Mouse (Mus musculus) neural tube, embryonic 14.5 days (tissue): Measurements from ENCODE around the gene Rorb. TPM values are rescaled to one million over a fixed set of nuclear protein-coding genes. Genes with fewer than 3 reads are reported as not detected.

Source experiments
- ATAC-seq: fragments of 200-750 bp; cut with Nextera tagmentation; 2 replicates; pipeline ENCODE4 v1.8.0; 2017; ENCODE audit warnings: low read depth, mild to moderate bottlenecking, moderate TSS enrichment, moderate library complexity
- H3K27ac ChIP-seq: fragments of 300-500 bp; sonication (generic); 2 replicates; pipeline ENCODE4 v1.5.1; 2014; ENCODE audit warnings: low read depth, mild to moderate bottlenecking, control low read depth, low read length, moderate library complexity, mixed read lengths
- H3K27me3 ChIP-seq: fragments of 300-500 bp; sonication (generic); 2 replicates; pipeline ENCODE4 v1.6.1; 2014; ENCODE audit warnings: low read length; ENCODE audit not compliant: control insufficient read depth, insufficient read depth
- H3K36me3 ChIP-seq: fragments of 300-500 bp; sonication (generic); 2 replicates; pipeline ENCODE4 v1.6.1; 2014; ENCODE audit warnings: low read length, mixed read lengths; ENCODE audit not compliant: control insufficient read depth, insufficient read depth
- H3K4me1 ChIP-seq: fragments of 300-500 bp; sonication (generic); 2 replicates; pipeline ENCODE4 v1.6.1; 2014; ENCODE audit warnings: low read length; ENCODE audit not compliant: control insufficient read depth, insufficient read depth
- H3K4me2 ChIP-seq: fragments of 300-500 bp; sonication (generic); 2 replicates; pipeline ENCODE4 v1.6.1; 2014; ENCODE audit warnings: mild to moderate bottlenecking, low read depth, low read length, control low read depth
- H3K4me3 ChIP-seq: fragments of 300-500 bp; sonication (generic); 2 replicates; pipeline ENCODE4 v1.5.1; 2014; ENCODE audit warnings: low read depth, low read length, control low read depth, mixed read lengths
- H3K9ac ChIP-seq: fragments of 300-500 bp; sonication (generic); replicated peaks from 2 replicates; pipeline ENCODE4 v1.6.1; 2014; ENCODE audit warnings: low read depth, mild to moderate bottlenecking, control low read depth, low read length, mixed read lengths
- H3K9me3 ChIP-seq: fragments of 300-500 bp; sonication (generic); 2 replicates; pipeline ENCODE4 v1.6.1; 2016; ENCODE audit warnings: low read length; ENCODE audit not compliant: control insufficient read depth
- WGBS: fragments of 180-500 bp; shearing (Covaris S2); extraction: QIAGEN DNeasy Blood & Tissue Kit; methylation state at CpG from one replicate; pipeline ENCODE4 v1.1.7; 2014; 5-methylcytosine and 5-hydroxymethylcytosine counted together
- polyA plus RNA-seq: library from polyadenylated mRNA; unstranded; fragments of >200 nt; fragmentation: Nextera tagmentation; extraction: Ambion mirVana; gene quantifications from 2 replicates; pipeline ENCODE4 v1.2.1, GENCODE M21; 2014

Rorb gene
- polyA plus RNA-seq, 1 experiment from 2014 or later: 21.9 TPM

- H3K9me3 ChIP-seq: no peaks in the 10 kb centered on the region
- 9% methylated on average over 13 of the region's 13 CpGs for WGBS
- peak overlapping the region; percentile 46 for H3K9ac ChIP-seq
- peaks cover 3% of the 10 kb centered on the region; the same call in 1 of the 2 replicates for H3K4me1 ChIP-seq
- peak overlapping the region; percentile 70; the same call in 1 of the 2 replicates for H3K27ac ChIP-seq
- peak overlapping the region; percentile 27 for H3K4me3 ChIP-seq
- H3K4me2 ChIP-seq: peak overlapping the region; percentile 54
- peak; percentile 79 for ATAC-seq
- no peaks in the 10 kb centered on the region for H3K36me3 ChIP-seq
- no peaks in the 10 kb centered on the region for H3K27me3 ChIP-seq
These were observed 222.4 kb downstream of the Rorb start for GRCm38 (mm10) chr19:18888491-18889116.

DNA sequence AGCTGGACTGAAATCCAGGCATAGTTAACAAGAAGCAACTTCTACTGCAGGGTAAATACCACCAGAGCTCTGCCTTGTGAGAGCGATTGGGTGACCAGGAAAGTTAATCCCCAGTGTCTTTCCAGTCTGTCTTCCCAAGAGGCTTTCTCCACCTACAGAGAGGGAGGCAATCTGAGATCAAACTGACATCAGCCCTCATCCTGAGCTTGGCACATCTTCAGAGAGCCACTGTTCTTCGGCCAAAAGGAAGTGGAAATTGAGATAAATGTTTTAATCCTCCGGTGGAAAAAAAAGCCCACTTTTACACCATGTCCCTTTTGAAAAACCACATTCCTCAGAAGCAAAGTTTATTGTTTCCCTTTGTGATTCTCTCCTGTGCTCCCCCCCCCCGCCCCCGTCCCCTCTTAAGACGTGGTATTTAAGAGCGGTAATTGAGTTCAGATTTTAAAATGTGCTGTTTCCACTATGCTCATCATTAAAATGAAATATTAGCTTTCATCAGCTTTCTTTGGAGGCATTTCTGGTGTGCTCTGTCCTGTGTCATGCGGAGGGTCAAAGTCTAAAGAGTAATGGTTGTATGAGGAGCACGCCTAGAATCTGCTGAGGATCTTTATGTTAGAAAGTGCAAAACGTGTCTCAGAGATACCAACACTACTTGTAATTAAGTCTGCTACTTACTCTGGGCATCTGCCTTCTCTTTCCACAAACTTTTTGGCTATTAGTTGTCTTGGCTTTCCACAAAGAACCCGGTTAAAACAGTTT lies 223.2 kb downstream of the Rorb start:
- no peak overlapping the region for H3K4me3 ChIP-seq
- peaks cover 3% of the 10 kb centered on the region; the same call in 1 of the 2 replicates for H3K4me1 ChIP-seq
- no peaks in the 10 kb centered on the region for H3K27me3 ChIP-seq
- no peak overlapping the region for H3K9ac ChIP-seq
- H3K27ac ChIP-seq: no peak overlapping the region; the same call in 1 of the 2 replicates
- H3K36me3 ChIP-seq: no peaks in the 10 kb centered on the region
- WGBS: 21% methylated on average over 11 of the region's 11 CpGs
- no peak for ATAC-seq
- H3K9me3 ChIP-seq: no peaks in the 10 kb centered on the region
- H3K4me2 ChIP-seq: no peak overlapping the region

DNA sequence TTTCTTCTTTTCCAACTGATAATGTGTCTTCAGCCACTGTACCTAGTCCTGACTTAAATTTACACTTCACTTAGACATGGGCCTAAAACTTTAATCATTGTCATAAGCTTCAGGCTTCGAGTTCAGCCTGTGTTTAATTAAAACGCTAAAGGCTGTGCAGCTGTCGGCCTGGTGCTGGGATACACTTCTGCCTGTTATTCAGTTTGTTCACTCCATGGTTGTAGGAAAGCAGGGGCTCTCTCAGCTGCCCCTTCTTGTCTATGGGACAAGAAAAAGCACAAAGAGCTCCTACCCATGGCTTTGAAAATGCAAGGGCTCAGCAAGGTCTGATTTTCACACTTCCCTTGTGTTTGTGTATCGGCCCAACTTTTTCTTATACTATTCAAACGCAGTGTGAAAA lies 229.8 kb downstream of the Rorb start:
- H3K4me2 ChIP-seq: no peak overlapping the region
- no peak overlapping the region for H3K9ac ChIP-seq
- no peaks in the 10 kb centered on the region for H3K4me1 ChIP-seq
- no peak for ATAC-seq
- H3K27me3 ChIP-seq: no peaks in the 10 kb centered on the region
- WGBS: 38% methylated on average over 5 of the region's 5 CpGs
- no peak overlapping the region for H3K4me3 ChIP-seq
- no peak overlapping the region for H3K27ac ChIP-seq
- no peaks in the 10 kb centered on the region for H3K36me3 ChIP-seq
- no peaks in the 10 kb centered on the region for H3K9me3 ChIP-seq
